Mouse (Mus musculus) hindbrain, embryonic 11.5 days (tissue): ENCODE measurements around the gene Lrrc20. TPM values are rescaled to one million over a fixed set of nuclear protein-coding genes. Genes with fewer than 3 reads are reported as not detected.
"Not testable (repeated sequence)": the region's sequence is repeated elsewhere in the genome, so short reads cannot be mapped to it uniquely, and the experiment has no call there.

Source experiments
- ATAC-seq: fragments of 200-750 bp; cut with Nextera tagmentation; 2 replicates; pipeline ENCODE4 v1.8.0; 2017; ENCODE audit warnings: mild to moderate bottlenecking, moderate TSS enrichment, moderate library complexity; ENCODE audit not compliant: low FRiP score
- DNase-seq: peaks from one replicate; pipeline ENCODE4 v3.0.0-alpha.2; 2015; ENCODE audit warnings: low spot score
- H3K27ac ChIP-seq: fragments of 300-500 bp; sonication (generic); 2 replicates; pipeline ENCODE4 v1.5.1; 2014; ENCODE audit warnings: mild to moderate bottlenecking, low read depth, low read length
- H3K27me3 ChIP-seq: fragments of 300-500 bp; sonication (generic); 2 replicates; pipeline ENCODE4 v1.6.1; 2014; ENCODE audit warnings: mild to moderate bottlenecking, low read length, moderate library complexity, mixed read lengths; ENCODE audit not compliant: control insufficient read depth, insufficient read depth
- H3K36me3 ChIP-seq: fragments of 300-500 bp; sonication (generic); 2 replicates; pipeline ENCODE4 v1.6.1; 2014; ENCODE audit warnings: mild to moderate bottlenecking, low read length, moderate library complexity, mixed read lengths; ENCODE audit not compliant: control insufficient read depth, insufficient read depth
- H3K4me1 ChIP-seq: fragments of 300-500 bp; sonication (generic); replicated peaks from 2 replicates; pipeline ENCODE4 v1.6.1; 2014; ENCODE audit warnings: low read length, mixed read lengths; ENCODE audit not compliant: control insufficient read depth, insufficient read depth
- H3K4me2 ChIP-seq: fragments of 300-500 bp; sonication (generic); replicated peaks from 2 replicates; pipeline ENCODE4 v1.6.1; 2014; ENCODE audit warnings: mild to moderate bottlenecking, low read depth, low read length
- H3K4me3 ChIP-seq: fragments of 300-500 bp; sonication (generic); 2 replicates; pipeline ENCODE4 v1.5.1; 2014; ENCODE audit warnings: low read depth, low read length
- H3K9ac ChIP-seq: fragments of 300-500 bp; sonication (generic); 2 replicates; pipeline ENCODE4 v1.6.1; 2014; ENCODE audit warnings: low read depth, low read length
- H3K9me3 ChIP-seq: fragments of 300-500 bp; sonication (generic); 2 replicates; pipeline ENCODE4 v1.6.1; 2016; ENCODE audit warnings: low read length; ENCODE audit not compliant: control insufficient read depth
- WGBS: fragments of 180-500 bp; shearing (Covaris S2); extraction: QIAGEN DNeasy Blood & Tissue Kit; methylation state at CpG from one replicate; pipeline ENCODE4 v1.1.7; 2014; 5-methylcytosine and 5-hydroxymethylcytosine counted together
- polyA plus RNA-seq: library from polyadenylated mRNA; unstranded; fragments of >200 nt; fragmentation: Nextera tagmentation; extraction: Ambion mirVana; gene quantifications from 2 replicates; pipeline ENCODE4 v1.2.1, GENCODE M21; 2014

Gene Lrrc20
- polyA plus RNA-seq, 1 experiment from 2014 or later: 9.5 TPM

DNA sequence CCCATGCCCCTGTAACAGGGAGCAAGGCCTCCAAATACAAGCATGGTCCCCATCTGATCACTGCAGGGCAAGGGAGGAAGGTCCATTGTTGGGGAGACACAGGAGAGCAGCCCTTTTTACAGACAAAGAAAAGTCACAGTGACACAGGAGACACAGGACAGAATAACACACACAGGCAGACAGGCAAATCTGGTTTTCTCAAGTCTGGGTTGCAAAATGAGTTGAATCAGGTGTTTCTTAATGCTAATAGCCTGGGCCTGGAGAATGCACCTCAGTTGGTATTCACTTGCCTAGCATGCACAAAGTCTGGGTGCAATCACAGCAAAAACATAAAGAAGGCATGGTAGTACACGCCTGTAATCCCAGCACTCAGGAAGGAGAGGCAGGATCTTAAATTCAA lies 31.7 kb upstream of the Lrrc20 start:
- Histone ChIP-seq H3K27ac (no peak overlapping the region), H3K4me3 (no peak overlapping the region), H3K9me3 (no peaks in the 10 kb centered on the region), H3K4me1 (0 out of 2 replicates have a peak, but pooled peaks cover 2% of the 10 kb centered on the region), H3K36me3 (no peaks in the 10 kb centered on the region), H3K27me3 (no peaks in the 10 kb centered on the region), H3K9ac (no peak overlapping the region), H3K4me2 (no peak overlapping the region)
- DNase-seq (no peak), ATAC-seq (no peak)
- WGBS: 81% methylated on average over 1 of the region's 1 CpGs

DNA sequence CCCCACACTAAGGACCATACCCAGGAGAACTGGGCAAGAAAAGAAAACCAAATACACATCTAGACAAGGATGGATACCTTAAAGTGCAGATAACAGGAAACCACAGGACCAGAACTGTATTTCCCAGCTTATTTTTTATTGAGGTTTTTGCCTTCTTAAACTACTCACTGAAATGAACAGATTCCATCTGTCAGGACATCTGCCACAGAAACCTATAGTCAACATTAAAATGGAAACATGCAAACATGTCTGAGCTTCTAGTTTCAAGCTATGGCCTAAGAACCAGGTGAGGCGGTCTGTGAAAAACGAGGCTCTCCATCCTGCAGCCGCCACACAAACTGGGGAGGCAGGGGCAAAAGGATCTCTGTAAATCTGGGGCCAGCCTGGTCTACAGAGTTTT lies 30.6 kb upstream of the Lrrc20 start:
- 0 out of 2 replicates have a peak, but pooled peaks cover 2% of the 10 kb centered on the region for H3K4me1 ChIP-seq
- no peaks in the 10 kb centered on the region for H3K27me3 ChIP-seq
- H3K9ac ChIP-seq: no peak overlapping the region
- DNase-seq (no peak), ATAC-seq (no peak)
- no peaks in the 10 kb centered on the region for H3K36me3 ChIP-seq
- WGBS: 85% methylated on average over 3 of the region's 3 CpGs
- no peaks in the 10 kb centered on the region for H3K9me3 ChIP-seq
- no peak overlapping the region for H3K27ac ChIP-seq
- H3K4me2 ChIP-seq: no peak overlapping the region
- H3K4me3 ChIP-seq: no peak overlapping the region

DNA sequence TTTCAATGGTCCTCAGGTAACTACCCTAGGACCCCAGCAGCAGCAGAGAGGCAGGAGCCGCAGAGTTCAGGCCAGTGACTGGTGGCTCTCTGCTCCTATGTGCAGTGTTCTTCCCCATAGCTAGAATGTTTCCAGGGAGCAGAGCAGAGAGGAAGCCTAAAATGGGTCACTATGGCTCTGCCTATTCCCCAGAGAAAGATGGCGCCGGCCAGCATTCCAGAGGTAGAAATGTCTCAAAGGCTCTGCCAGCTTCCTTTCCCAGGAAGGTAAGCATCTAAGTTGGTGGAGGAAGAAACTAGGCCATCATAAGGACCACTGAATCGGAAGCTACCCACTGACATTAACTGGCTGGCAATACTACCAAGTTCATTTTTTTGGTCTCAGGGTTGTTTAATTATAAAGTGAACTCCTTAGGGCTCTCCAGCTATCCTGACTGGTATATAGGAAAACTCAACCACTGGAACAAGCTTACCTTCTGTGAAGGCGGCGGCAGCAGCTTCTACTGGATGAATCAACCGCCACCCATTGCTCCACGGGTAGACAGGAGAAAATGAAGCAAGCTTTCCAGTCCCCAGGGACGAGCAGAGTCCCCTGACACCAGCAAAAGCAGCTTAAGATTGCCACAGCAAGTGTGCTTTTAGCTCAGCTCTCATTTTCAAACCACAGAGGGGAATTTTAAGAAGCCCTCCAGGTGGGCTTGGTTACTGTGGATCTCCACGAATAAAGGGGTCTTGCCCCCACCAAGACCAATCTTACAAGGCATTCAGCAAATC lies 27.8 kb upstream of the Lrrc20 start:
- no peak overlapping the region for H3K4me2 ChIP-seq
- DNase-seq (no peak), ATAC-seq (no peak)
- H3K9me3 ChIP-seq: no peaks in the 10 kb centered on the region
- H3K4me1 ChIP-seq: peaks cover 2% of the 10 kb centered on the region; the same call in 1 of the 2 replicates
- no peaks in the 10 kb centered on the region for H3K36me3 ChIP-seq
- no peak overlapping the region for H3K4me3 ChIP-seq
- H3K9ac ChIP-seq: no peak overlapping the region
- WGBS: 85% methylated on average over 10 of the region's 10 CpGs
- H3K27ac ChIP-seq: no peak overlapping the region
- H3K27me3 ChIP-seq: no peaks in the 10 kb centered on the region

DNA sequence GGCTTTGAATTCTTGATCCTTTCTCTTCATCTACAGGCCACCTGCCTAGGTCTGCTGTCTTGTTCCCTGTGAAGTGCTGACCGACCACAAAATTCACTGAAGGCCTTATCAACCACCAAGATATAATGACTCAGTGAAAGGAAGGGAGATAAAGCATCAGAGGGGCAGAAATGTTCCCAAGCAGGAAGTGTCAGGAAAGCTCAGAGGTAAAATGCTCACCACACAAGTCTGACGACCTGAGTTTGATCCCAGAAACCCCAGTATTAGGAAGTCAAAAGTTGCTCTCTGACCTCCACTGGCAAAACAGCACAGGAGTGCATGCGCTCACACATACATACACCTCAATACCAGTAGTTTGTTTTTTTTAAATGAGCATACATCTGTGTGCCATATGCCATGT lies 26.8 kb upstream of the Lrrc20 start:
- H3K4me1 ChIP-seq: peaks cover 2% of the 10 kb centered on the region; the same call in 1 of the 2 replicates

DNA sequence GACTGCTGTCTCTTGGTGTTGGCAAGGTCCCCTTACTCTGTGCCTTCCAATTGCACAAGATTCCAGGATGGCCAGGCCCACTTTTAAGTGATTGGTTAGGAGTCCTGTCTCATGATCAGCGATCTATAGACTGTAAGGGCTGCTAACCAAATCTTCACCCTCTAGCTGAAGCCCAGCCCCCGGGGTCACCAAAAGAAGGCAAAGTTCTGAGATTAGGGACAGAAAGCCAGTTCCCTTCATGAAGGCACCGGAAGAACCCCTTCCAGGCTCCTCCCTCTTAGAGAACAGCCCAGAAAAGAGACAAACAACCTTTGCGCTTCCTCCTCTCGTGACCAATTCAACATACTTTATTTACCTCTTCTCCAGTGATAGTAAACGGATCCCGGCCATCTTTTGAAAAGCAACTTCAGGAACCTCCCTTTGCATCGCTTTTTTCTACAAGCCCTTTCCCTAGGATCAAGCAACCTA lies 24.1 kb upstream of the Lrrc20 start:
- Histone ChIP-seq H3K27ac (no peak overlapping the region), H3K36me3 (no peaks in the 10 kb centered on the region), H3K9ac (peak overlapping the region; percentile 78), H3K9me3 (no peaks in the 10 kb centered on the region), H3K4me2 (peak overlapping the region; percentile 93), H3K4me1 (peaks cover 2% of the 10 kb centered on the region; the same call in 1 of the 2 replicates), H3K27me3 (no peaks in the 10 kb centered on the region), H3K4me3 (peak overlapping the region; percentile 68)
- WGBS: 7% methylated on average over 8 of the region's 8 CpGs
- no peak for ATAC-seq
- DNase-seq: peak; percentile 35

More for the DNA sequence above, 26.8 kb upstream of the Lrrc20 start:
- Histone ChIP-seq H3K36me3 (no peaks in the 10 kb centered on the region), H3K4me3 (no peak overlapping the region), H3K4me2 (no peak overlapping the region), H3K9me3 (no peaks in the 10 kb centered on the region), H3K9ac (no peak overlapping the region), H3K27ac (no peak overlapping the region), H3K27me3 (no peaks in the 10 kb centered on the region)
- ATAC-seq: no peak
- no peak for DNase-seq
- WGBS: 84% methylated on average over 3 of the region's 3 CpGs

DNA sequence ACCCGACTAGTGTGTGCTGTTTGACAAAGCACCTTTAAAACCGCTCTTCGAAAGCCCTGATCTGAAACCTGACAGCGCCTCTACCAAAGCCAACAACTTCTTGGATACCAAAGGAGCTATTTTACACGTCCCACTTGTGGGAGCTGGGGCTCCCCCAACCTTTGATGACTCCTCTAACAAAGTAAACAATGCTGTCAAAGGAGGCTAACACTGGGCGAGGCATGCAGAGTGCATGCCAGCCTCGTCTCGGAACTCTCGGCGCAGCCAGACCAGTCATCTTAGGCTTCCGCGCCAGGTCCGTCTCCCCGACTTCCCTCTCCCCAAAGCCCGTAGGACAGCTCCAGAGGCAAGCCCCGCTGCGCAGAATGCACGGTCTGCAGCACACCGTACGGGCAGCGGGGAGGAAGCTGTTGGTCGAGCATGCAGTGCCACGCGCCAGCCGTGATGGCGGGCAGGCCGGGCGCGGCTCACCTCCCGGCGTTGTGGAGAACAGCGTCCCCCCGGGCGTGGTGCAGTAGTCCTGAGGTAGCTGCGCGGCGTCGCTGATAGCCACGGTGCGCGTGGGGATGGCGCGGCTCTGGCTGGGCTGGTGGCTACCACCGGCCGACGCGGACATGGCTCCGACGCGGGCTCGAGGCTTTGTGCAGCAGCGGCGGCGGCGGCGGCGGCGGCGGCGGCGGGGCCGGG lies 23.5 kb upstream of the Lrrc20 start:
- Histone ChIP-seq H3K4me1 (peaks cover 2% of the 10 kb centered on the region; the same call in 1 of the 2 replicates), H3K36me3 (no peaks in the 10 kb centered on the region), H3K27ac (peak overlapping the region; percentile 43), H3K9me3 (no peaks in the 10 kb centered on the region), H3K4me3 (peak overlapping the region; percentile 68), H3K9ac (peak overlapping the region; percentile 78), H3K4me2 (peak overlapping the region; percentile 93), H3K27me3 (no peaks in the 10 kb centered on the region)
- ATAC-seq (peak; percentile 78), DNase-seq (no peak)
- under 1% methylated on average over 52 of the region's 62 CpGs for WGBS

DNA sequence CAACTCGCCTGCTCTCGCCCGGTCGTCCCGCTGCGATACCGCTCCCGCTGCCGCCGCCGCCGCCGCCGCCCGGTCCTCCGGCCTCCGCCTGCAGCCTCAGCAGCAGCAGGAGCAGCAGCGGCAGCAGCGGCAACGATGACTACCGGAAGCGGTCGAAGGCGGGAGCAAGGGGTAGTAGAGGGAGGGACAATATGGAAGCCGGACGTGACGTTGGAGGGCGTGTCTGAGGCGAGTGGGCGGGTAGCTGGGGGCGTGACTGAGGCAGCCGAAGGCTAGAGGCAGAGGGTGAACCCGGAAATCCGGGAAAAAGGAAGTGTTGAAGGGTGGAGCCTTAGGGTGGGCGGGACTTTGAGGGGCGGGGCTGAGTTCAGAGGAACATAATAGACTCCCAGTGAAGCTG lies 23.0 kb upstream of the Lrrc20 start, which contains the start of gene Eif4ebp2:
Gene Eif4ebp2, minus strand, starts transcription at position 17 of the 400 bp plus-strand sequence.
- peak within 1 kb of the TSS; percentile 78 for H3K9ac ChIP-seq
- 0% methylated on average over 31 of the region's 36 CpGs for WGBS

DNA sequence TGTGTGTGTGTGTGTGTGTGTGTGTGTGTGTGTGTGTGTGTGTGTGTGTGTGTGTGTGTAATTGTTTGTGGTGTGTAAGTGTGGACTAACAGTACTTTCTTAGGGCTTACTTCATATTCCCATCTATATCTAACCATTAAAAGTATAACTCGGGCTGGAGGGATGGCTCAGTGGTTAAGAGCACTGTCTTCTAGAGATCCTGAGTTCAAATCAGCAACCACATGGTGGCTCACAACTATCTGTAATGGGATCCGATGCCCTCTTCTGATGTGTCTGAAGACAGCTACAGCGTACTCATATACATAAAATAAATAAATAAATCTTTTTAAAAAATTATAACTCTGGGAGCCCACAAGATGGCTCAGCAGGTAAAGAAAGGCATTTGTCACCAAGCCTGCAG lies 22.4 kb upstream of the Lrrc20 start:
- not testable (repeated sequence) for H3K4me2 ChIP-seq, DNase-seq, H3K4me1 ChIP-seq, H3K27ac ChIP-seq, H3K9ac ChIP-seq, H3K9me3 ChIP-seq, H3K36me3 ChIP-seq, H3K27me3 ChIP-seq
- ATAC-seq: peak; percentile 14; the same call in 1 of the 2 replicates
- peak overlapping the region; percentile 68; the same call in 1 of the 2 replicates for H3K4me3 ChIP-seq
- 85% methylated on average over 3 of the region's 3 CpGs for WGBS

More for the DNA sequence above, 23.0 kb upstream of the Lrrc20 start, which contains the start of gene Eif4ebp2:
- ATAC-seq (peak; percentile 99), DNase-seq (peak; percentile 100)
- peaks cover 2% of the 10 kb centered on the region; the same call in 1 of the 2 replicates for H3K4me1 ChIP-seq
- no peaks in the 10 kb centered on the region for H3K27me3 ChIP-seq
- H3K9me3 ChIP-seq: no peaks in the 10 kb centered on the region
- peak within 1 kb of the TSS; percentile 93 for H3K4me2 ChIP-seq
- no peaks in the 10 kb centered on the region for H3K36me3 ChIP-seq
- H3K27ac ChIP-seq: peak within 1 kb of the TSS; percentile 43
- peak within 1 kb of the TSS; percentile 68 for H3K4me3 ChIP-seq
